Mouse (Mus musculus): ENCODE results near the gene Atn1. TPM values are rescaled to one million over a fixed set of nuclear protein-coding genes. Genes with fewer than 3 reads are reported as not detected.

The Atn1 gene
- polyA plus RNA-seq, 1 experiment from 2014 or later: 2.0 TPM

GRCm38 (mm10) chr6:124789519-124789918 lies 33.2 kb upstream of the Atn1 start:
- WGBS (ENCODE audit: insufficient replicate concordance): 68% methylated on average over 4 of the region's 4 CpGs

GRCm38 (mm10) chr6:124787722-124788121 lies 31.4 kb upstream of the Atn1 start:
- Histone ChIP-seq H3K4me1 (replicated peaks) (peaks cover 6% of the 10 kb centered on the region; the same call in 1 of the 2 replicates), H3K36me3 (replicated peaks) (no peaks in the 10 kb centered on the region)

More at GRCm38 (mm10) chr6:124789519-124789918, 33.2 kb upstream of the Atn1 start:
- Histone ChIP-seq H3K36me3 (replicated peaks) (no peaks in the 10 kb centered on the region), H3K4me1 (replicated peaks) (0 out of 2 replicates have a peak, but pooled peaks cover 6% of the 10 kb centered on the region), H3K4me2 (no peak overlapping the region), H3K9me3 (replicated peaks) (no peaks in the 10 kb centered on the region), H3K4me3 (replicated peaks) (no peak overlapping the region), H3K27ac (replicated peaks) (no peak overlapping the region), H3K27me3 (no peaks in the 10 kb centered on the region), H3K9ac (no peak overlapping the region)
- no peak for ATAC-seq (ENCODE audit: insufficient read depth)

GRCm38 (mm10) chr6:124786756-124787420 lies 30.6 kb upstream of the Atn1 start:
- WGBS (ENCODE audit: insufficient replicate concordance): 39% methylated on average over 8 of the region's 8 CpGs
- Histone ChIP-seq H3K27me3 (no peaks in the 10 kb centered on the region), H3K36me3 (replicated peaks) (no peaks in the 10 kb centered on the region), H3K9ac (no peak overlapping the region), H3K4me2 (0 out of 2 replicates have a peak overlapping the region, but pooled peaks have one; percentile 19), H3K9me3 (replicated peaks) (no peaks in the 10 kb centered on the region), H3K4me3 (replicated peaks) (no peak overlapping the region), H3K4me1 (replicated peaks) (peaks cover 6% of the 10 kb centered on the region; the same call in 1 of the 2 replicates), H3K27ac (replicated peaks) (peak overlapping the region; percentile 35; the same call in 1 of the 2 replicates)
- ATAC-seq (ENCODE audit: insufficient read depth): peak; percentile 63

More at GRCm38 (mm10) chr6:124787722-124788121, 31.4 kb upstream of the Atn1 start:
- no peak overlapping the region for H3K9ac ChIP-seq
- no peak for ATAC-seq (ENCODE audit: insufficient read depth)
- H3K4me3 ChIP-seq (replicated peaks): no peak overlapping the region
- H3K27me3 ChIP-seq: no peaks in the 10 kb centered on the region
- 67% methylated on average over 10 of the region's 10 CpGs for WGBS (ENCODE audit: insufficient replicate concordance)
- H3K4me2 ChIP-seq: no peak overlapping the region
- H3K9me3 ChIP-seq (replicated peaks): no peaks in the 10 kb centered on the region
- H3K27ac ChIP-seq (replicated peaks): no peak overlapping the region

GRCm38 (mm10) chr6:124782436-124782835 lies 26.1 kb upstream of the Atn1 start:
- H3K4me1 ChIP-seq (replicated peaks): peaks cover 9% of the 10 kb centered on the region; the same call in 1 of the 2 replicates
- H3K27ac ChIP-seq (replicated peaks): no peak overlapping the region
- no peak for ATAC-seq (ENCODE audit: insufficient read depth)
- peak overlapping the region; percentile 48 for H3K4me2 ChIP-seq
- H3K9me3 ChIP-seq (replicated peaks): no peaks in the 10 kb centered on the region
- peak overlapping the region; percentile 30 for H3K4me3 ChIP-seq (replicated peaks)
- H3K36me3 ChIP-seq (replicated peaks): no peaks in the 10 kb centered on the region
- 18% methylated on average over 6 of the region's 6 CpGs for WGBS (ENCODE audit: insufficient replicate concordance)
- H3K9ac ChIP-seq: no peak overlapping the region
- H3K27me3 ChIP-seq: peaks cover 44% of the 10 kb centered on the region

- Histone ChIP-seq H3K4me2 (no peak overlapping the region), H3K9ac (no peak overlapping the region), H3K27ac (replicated peaks) (no peak overlapping the region), H3K9me3 (replicated peaks) (no peaks in the 10 kb centered on the region), H3K36me3 (replicated peaks) (no peaks in the 10 kb centered on the region), H3K4me1 (replicated peaks) (peaks cover 9% of the 10 kb centered on the region; the same call in 1 of the 2 replicates), H3K27me3 (peaks cover 52% of the 10 kb centered on the region), H3K4me3 (replicated peaks) (no peak overlapping the region)
- WGBS (ENCODE audit: insufficient replicate concordance): 79% methylated on average over 7 of the region's 7 CpGs
- ATAC-seq (ENCODE audit: insufficient read depth): no peak
These were observed 24.6 kb upstream of the Atn1 start for GRCm38 (mm10) chr6:124780917-124781316.

- ATAC-seq (ENCODE audit: insufficient read depth): no peak
- 13% methylated on average over 10 of the region's 10 CpGs for WGBS (ENCODE audit: insufficient replicate concordance)
These were observed 23.7 kb upstream of the Atn1 start for GRCm38 (mm10) chr6:124779984-124780416.

GRCm38 (mm10) chr6:124779222-124779983 lies 23.1 kb upstream of the Atn1 start, which contains the start of gene Lrrc23:
Gene Lrrc23 (minus strand): TSS chr6:124779727.
- WGBS (ENCODE audit: insufficient replicate concordance): 3% methylated on average over 23 of the region's 23 CpGs
- Histone ChIP-seq H3K27ac (replicated peaks) (no peak within 1 kb of the TSS), H3K4me1 (replicated peaks) (peaks cover 9% of the 10 kb centered on the region; the same call in 1 of the 2 replicates), H3K27me3 (peaks cover 56% of the 10 kb centered on the region), H3K9ac (no peak within 1 kb of the TSS), H3K9me3 (replicated peaks) (no peaks in the 10 kb centered on the region), H3K4me2 (peak within 1 kb of the TSS; percentile 54), H3K36me3 (replicated peaks) (no peaks in the 10 kb centered on the region), H3K4me3 (replicated peaks) (peak within 1 kb of the TSS; percentile 24)
- ATAC-seq (ENCODE audit: insufficient read depth): no peak

More at GRCm38 (mm10) chr6:124779984-124780416, 23.7 kb upstream of the Atn1 start:
- no peaks in the 10 kb centered on the region for H3K9me3 ChIP-seq (replicated peaks)
- H3K4me2 ChIP-seq: peak overlapping the region; percentile 54
- peaks cover 52% of the 10 kb centered on the region for H3K27me3 ChIP-seq
- H3K36me3 ChIP-seq (replicated peaks): no peaks in the 10 kb centered on the region
- H3K4me3 ChIP-seq (replicated peaks): peak overlapping the region; percentile 24
- H3K9ac ChIP-seq: no peak overlapping the region
- H3K4me1 ChIP-seq (replicated peaks): peaks cover 9% of the 10 kb centered on the region; the same call in 1 of the 2 replicates
- no peak overlapping the region for H3K27ac ChIP-seq (replicated peaks)

GRCm38 (mm10) chr6:124770511-124770910 lies 14.2 kb upstream of the Atn1 start:
- Histone ChIP-seq H3K9me3 (replicated peaks) (no peaks in the 10 kb centered on the region), H3K4me1 (replicated peaks) (peaks cover 24% of the 10 kb centered on the region), H3K27ac (replicated peaks) (no peak overlapping the region), H3K4me3 (replicated peaks) (no peak overlapping the region), H3K36me3 (replicated peaks) (no peaks in the 10 kb centered on the region), H3K4me2 (no peak overlapping the region), H3K27me3 (peaks cover 78% of the 10 kb centered on the region), H3K9ac (no peak overlapping the region)
- WGBS (ENCODE audit: insufficient replicate concordance): 64% methylated on average over 15 of the region's 15 CpGs
- no peak for ATAC-seq (ENCODE audit: insufficient read depth)

- 21% methylated on average over 7 of the region's 7 CpGs for WGBS (ENCODE audit: insufficient replicate concordance)
- H3K27me3 ChIP-seq: peaks cover 81% of the 10 kb centered on the region
- H3K36me3 ChIP-seq (replicated peaks): no peaks in the 10 kb centered on the region
- ATAC-seq (ENCODE audit: insufficient read depth): no peak
- no peak overlapping the region for H3K4me3 ChIP-seq (replicated peaks)
- H3K4me2 ChIP-seq: no peak overlapping the region
- no peak overlapping the region for H3K27ac ChIP-seq (replicated peaks)
- H3K9ac ChIP-seq: no peak overlapping the region
- H3K9me3 ChIP-seq (replicated peaks): no peaks in the 10 kb centered on the region
- H3K4me1 ChIP-seq (replicated peaks): peaks cover 24% of the 10 kb centered on the region
These were observed 13.7 kb upstream of the Atn1 start for GRCm38 (mm10) chr6:124770013-124770412.

GRCm38 (mm10) chr6:124769101-124769765 lies 12.9 kb upstream of the Atn1 start, which contains the start of gene Eno2:
Gene Eno2 (minus strand): TSS chr6:124769673.
- no peak for ATAC-seq (ENCODE audit: insufficient read depth)
- no peak within 1 kb of the TSS for H3K9ac ChIP-seq
- H3K4me1 ChIP-seq (replicated peaks): peaks cover 24% of the 10 kb centered on the region
- H3K4me2 ChIP-seq: peak within 1 kb of the TSS; percentile 68
- H3K27me3 ChIP-seq: peaks cover 75% of the 10 kb centered on the region
- no peaks in the 10 kb centered on the region for H3K9me3 ChIP-seq (replicated peaks)
- no peaks in the 10 kb centered on the region for H3K36me3 ChIP-seq (replicated peaks)
- no peak within 1 kb of the TSS for H3K27ac ChIP-seq (replicated peaks)
- H3K4me3 ChIP-seq (replicated peaks): peak within 1 kb of the TSS; percentile 45
- WGBS (ENCODE audit: insufficient replicate concordance): 1% methylated on average over 54 of the region's 54 CpGs

Data from liver, embryonic 15.5 days (tissue).